Mouse (Mus musculus): ENCODE data around the gene Lypd9.
"Not testable (repeated sequence)": the region's sequence is repeated elsewhere in the genome, so short reads cannot be mapped to it uniquely, and the experiment has no call there.

The Lypd9 gene

GRCm38 (mm10) chr11:58452759-58453158 lies at the start of gene Lypd9:
TSS of gene Lypd9 (minus strand) at chr11:58452923.
- no peak for DNase-seq (ENCODE audit: low spot score)

GRCm38 (mm10) chr11:58502472-58502871 lies 49.7 kb upstream of the Lypd9 start, which contains the start of gene Olfr331:
TSS of gene Olfr331 (minus strand) at chr11:58502572.
- DNase-seq (ENCODE audit: low spot score), result not testable (repeated sequence)

- DNase-seq (ENCODE audit: low spot score), result no peak
These were observed 46.6 kb upstream of the Lypd9 start for GRCm38 (mm10) chr11:58499290-58499689.

- no peak for DNase-seq (ENCODE audit: low spot score)
These were observed 46.0 kb upstream of the Lypd9 start for GRCm38 (mm10) chr11:58498761-58499160.

GRCm38 (mm10) chr11:58492455-58492854 lies 39.7 kb upstream of the Lypd9 start, which contains the start of gene Olfr332:
TSS of gene Olfr332 (minus strand) at chr11:58492555.
- DNase-seq (ENCODE audit: low spot score), result no peak

GRCm38 (mm10) chr11:58462170-58462569 lies 9.4 kb upstream of the Lypd9 start, which contains the start of gene Olfr30:
TSS of gene Olfr30 (minus strand) at chr11:58462270.
- DNase-seq (ENCODE audit: low spot score), result no peak

GRCm38 (mm10) chr11:58453592-58453991 lies 869 bp upstream of the Lypd9 start:
- DNase-seq (ENCODE audit: low spot score), result no peak

GRCm38 (mm10) chr11:58437866-58438265 lies 14.9 kb downstream of the Lypd9 start:
- no peak for DNase-seq (ENCODE audit: low spot score)

- no peak for DNase-seq (ENCODE audit: low spot score)
These were observed 20.5 kb downstream of the Lypd9 start, which contains the start of gene Gm12253 for GRCm38 (mm10) chr11:58432259-58432658. TSS of gene Gm12253 (plus strand) at chr11:58432559.

- no peak for DNase-seq (ENCODE audit: low spot score)
These were observed 31.9 kb downstream of the Lypd9 start, which contains the start of gene 1810065E05Rik for GRCm38 (mm10) chr11:58420815-58421214. TSS of gene 1810065E05Rik (plus strand) at chr11:58421111.

GRCm38 (mm10) chr11:58418336-58418735 lies 34.4 kb downstream of the Lypd9 start:
- no peak for DNase-seq (ENCODE audit: low spot score)

- DNase-seq (ENCODE audit: low spot score), result no peak
These were observed 44.7 kb downstream of the Lypd9 start for GRCm38 (mm10) chr11:58408066-58408465.

GRCm38 (mm10) chr11:58400655-58401054 lies 52.1 kb downstream of the Lypd9 start:
- DNase-seq (ENCODE audit: low spot score), result no peak

GRCm38 (mm10) chr11:58399985-58400645 lies 52.6 kb downstream of the Lypd9 start:
- no peak for DNase-seq (ENCODE audit: low spot score)

All from urinary bladder, postnatal 25 days (tissue).